Mouse (Mus musculus) kidney, adult 9 months (tissue): ENCODE measurements at regions not wholly inside any gene's neighbourhood (a gene's known extent, or its start where the extent isn't known, plus 50 kb on each side); places are given as distances from the start of the nearest gene placed in this dataset.

ENCODE experiments used
- DNase-seq: peaks from one replicate; pipeline ENCODE4 v3.0.0; 2022

DNA sequence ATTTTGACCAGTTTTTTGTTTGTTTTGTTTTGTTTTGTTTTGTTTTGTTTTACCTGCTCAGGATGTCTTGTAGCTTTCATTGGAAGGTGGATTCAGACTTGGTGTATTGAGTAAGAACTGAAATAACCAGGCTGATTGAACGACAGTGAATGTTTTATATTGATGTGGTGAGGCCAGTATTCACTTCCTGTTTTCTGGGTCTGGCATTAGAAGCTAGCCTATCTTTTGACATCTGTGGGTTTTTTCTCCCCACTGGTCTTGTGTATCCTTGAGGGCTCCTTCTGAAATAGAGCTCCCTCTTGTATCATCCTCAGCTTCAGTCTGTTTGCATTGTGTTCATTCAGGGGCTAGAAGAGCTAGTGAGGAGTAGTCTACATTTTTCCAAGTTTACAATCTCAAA, 175.5 kb downstream of the 1700129C05Rik start:
- DNase-seq, result no peak

DNA sequence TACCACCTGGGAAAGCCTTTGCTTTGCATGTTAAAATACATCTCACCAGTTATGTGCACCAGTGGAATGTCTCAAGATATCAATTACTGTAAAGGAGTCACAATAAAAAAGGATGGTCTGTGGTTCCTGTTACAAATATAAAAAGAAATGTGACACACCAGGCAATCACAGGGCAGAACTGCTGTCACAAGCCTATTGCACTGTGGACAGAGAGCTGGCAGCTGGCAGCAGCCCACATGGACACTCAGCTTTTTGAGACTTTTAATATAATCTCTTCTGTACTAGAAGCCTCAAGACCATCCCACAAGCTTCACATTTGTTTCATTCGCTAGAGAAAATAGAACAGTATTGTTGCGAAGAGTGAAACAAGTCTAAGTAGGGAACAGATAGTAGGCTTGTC, 197.7 kb downstream of the 1700129C05Rik start:
- DNase-seq, result no peak

GRCm38 (mm10) chr14:58943267-58943765, 199.4 kb downstream of the 1700129C05Rik start:
- no peak for DNase-seq

DNA sequence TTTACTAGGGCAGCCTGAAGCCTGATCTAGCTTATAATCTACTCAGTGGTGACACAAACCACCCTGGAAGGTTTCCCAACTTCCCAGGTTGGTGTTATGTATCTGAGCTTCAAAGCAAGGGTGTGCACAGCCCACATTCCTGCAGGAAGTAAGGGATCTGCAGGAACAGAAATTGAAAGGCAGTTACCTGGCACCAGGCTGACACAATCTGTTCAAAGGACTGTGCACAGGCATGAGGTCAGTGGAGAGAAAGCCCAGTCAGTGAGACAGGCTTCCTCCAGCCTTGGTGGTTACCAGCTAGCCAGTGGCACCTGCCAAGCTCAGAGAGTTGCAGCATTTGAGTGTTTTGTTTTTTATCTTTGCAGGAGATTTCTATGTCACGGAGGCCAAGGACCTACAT, 203.6 kb downstream of the 1700129C05Rik start:
- DNase-seq, result no peak

DNA sequence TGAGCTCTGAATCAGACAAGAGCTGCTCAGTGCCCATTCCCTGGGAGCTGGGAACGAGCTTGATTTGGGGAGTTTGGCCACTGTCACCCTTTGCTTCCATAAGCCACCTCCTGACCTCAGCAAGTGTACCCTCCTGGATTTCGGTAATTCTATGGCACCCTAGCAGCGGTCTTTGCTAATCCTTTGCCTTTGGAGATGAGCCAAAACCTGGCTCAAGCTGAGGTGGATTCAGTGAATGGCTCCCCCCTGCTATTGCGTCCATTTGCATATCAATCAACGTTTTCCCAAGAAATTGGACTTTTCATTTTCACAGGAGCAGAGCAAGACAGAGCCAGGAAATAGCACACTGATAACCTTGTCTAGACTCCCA, 204.1 kb downstream of the 1700129C05Rik start:
- no peak for DNase-seq

DNA sequence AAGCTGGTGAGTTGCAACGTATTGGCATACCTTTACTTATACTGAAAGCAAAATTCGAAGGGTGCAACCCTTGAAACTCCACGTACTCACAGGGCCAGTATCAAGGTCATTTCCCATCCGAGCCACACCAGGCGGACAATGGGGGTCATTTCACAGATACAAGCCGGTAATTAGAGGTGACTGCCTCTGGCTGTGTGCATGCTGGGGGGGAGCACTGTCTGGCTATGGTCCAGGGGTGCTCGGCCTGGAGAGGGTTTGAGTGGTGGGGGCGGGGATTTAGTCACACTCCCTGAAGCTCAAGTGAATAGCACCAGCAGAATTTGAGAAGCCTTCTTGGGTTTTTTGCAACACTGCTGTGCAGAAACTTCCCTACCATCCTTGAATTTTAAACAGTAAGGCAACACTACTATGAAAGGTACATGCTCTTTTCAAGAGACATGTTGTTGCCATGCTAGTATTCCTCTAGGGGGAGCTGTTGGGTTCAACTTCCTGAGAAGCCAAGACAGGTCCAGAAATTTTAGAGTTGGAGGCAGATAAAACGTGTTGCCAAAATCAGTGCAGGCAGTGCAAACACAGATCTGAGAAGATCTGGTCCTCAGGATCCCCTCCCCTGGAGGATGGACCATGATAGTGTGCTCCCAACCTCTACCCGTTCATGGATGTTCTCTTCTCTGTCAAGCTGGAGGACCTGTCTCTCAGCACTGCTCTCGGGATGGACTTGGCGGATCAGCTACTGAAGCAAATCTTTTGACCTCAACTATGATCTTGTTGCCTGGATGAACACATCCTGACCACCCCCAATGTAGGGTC, 204.7 kb downstream of the 1700129C05Rik start:
- DNase-seq, result peak; percentile 20

- DNase-seq, result peak; percentile 55
These were observed 205.4 kb downstream of the 1700129C05Rik start for GRCm38 (mm10) chr14:58937331-58937730.

DNA sequence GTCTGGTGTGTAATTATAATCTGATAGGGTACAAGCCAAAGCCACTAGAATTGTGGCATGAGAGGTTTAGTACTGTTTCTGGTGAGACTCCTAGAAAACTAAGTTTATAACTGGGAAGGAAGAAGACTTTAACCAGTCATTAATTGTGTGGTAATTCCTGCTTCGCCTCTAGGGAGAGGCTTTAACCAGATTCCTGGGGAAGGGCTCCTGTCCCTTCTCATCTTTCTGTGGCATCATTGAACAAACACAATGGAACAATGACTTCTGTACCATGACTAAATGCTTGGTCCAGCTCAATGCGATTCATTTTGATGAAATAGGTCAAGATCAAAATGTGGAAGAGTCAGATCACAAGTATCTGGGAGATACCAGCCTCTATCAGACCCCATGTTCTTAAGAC, 206.6 kb downstream of the 1700129C05Rik start:
- DNase-seq, result no peak

- no peak for DNase-seq
These were observed 224.8 kb downstream of the 1700129C05Rik start for GRCm38 (mm10) chr14:58917853-58918252.

DNA sequence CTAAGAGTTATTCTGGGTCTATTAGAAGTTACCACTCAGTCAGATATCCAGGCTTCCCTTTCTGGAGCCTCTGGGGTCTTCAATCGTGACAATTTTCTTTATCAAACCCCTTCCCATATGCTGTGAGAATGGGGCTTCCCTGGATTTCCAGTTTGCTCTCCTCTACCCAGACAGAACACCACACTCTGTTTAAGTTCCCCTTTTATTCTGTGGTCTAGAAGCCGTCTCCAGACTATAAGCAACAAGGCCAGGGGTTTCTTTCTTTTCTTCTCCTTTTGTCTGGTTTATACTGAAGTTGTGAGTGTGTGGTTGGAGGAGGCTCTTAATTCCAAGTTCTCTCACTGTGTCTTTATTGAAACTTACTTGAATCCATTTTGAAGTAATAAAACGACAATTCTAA, 225.5 kb downstream of the 1700129C05Rik start:
- no peak for DNase-seq

DNA sequence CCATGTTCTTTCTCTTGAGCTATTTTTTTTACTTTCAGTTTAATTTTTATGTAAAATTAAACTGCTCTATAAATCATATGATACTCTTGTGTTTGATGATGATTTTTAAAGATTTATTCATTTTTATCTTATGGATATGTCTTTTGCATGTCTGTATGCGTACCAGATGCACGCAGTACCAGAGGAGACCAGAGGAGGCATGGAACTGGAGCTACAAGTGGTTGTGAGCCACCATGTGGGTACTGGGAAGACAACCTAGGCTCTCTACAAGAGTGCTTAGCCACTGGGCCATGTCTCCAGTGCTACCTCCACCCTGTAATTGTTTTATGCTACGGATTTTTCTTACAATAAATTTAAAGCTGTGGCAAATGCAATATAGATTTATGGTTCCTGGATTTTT, 227.8 kb downstream of the 1700129C05Rik start:
- no peak for DNase-seq

DNA sequence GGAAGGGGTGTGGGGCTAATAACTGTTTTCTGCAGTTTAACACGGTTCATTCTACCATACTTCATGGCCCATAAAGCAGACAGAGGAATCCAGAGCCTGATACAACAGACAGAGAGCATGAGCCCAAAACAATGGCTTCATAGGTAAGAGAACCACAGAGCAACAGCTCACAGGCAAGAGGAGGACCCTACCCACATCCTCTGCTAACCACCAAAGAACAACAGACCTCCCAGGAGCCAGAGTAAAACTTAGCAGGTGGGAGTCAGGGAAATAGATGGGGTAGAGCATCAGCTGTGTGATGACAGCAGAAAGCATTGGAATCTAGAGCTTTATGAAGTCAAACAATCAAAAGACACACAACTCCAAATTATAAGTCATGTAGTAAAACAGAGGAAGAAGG, 231.8 kb downstream of the 1700129C05Rik start:
- no peak for DNase-seq

DNA sequence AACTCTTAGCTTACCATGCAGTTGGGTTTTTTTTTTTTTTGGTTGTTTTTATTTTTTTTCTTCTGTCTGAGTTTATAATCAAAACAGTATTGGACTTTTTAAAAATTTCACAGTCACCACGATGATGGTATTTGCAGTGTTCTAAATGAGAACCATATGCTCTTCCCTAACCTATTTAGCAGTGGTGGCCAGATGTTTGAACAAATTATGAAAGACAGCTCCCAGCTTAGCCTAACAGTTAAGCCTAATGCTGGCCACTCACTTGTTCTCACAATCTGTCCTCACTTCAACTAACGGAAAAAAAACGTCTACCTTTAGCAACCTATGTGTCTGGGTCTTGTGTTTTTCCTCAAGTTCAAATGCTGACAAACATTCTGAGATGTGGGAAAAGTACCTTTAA, 234.8 kb downstream of the 1700129C05Rik start:
- DNase-seq, result no peak

GRCm38 (mm10) chr14:58907359-58907758, 235.3 kb downstream of the 1700129C05Rik start:
- DNase-seq, result no peak

- DNase-seq, result no peak
These were observed 236.1 kb downstream of the 1700129C05Rik start for GRCm38 (mm10) chr14:58906631-58907030.

DNA sequence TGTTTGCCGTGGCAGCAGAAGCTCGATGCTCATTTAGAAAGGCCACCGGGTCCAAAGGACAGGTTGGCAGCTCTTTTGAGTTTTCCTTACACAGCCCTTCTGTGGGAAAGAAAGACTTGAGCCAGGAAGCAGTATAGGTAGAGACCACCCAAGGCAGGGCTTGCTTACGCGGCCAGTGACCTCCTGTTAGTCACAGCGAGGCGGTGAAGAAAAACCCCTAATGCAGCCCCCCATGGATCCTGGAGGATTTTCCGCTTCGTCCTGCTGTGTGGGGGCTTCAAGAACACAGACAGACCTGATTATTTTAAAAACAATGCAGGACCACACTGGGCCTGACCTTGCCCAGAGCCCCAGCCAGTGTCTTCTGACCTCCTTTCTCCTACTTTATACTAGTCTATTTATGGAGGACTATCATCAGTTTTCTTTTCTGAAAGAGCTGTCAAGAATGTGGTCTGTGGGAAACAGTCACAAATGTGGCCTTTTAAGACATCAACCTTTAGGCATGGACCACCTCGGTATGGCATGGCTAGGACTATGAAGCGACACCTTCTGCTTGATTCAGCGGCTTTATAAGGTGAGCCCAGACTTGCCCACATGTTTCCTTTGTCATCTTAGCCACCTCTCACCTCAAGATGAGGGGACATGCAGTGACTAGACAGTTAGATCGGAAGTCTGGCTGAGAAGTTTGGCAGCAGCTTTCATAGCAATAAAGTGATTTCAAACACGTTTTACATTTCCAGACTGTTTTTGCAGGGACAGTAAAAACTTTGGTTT, 274.3 kb downstream of the 1700129C05Rik start:
- peak; percentile 20 for DNase-seq

DNA sequence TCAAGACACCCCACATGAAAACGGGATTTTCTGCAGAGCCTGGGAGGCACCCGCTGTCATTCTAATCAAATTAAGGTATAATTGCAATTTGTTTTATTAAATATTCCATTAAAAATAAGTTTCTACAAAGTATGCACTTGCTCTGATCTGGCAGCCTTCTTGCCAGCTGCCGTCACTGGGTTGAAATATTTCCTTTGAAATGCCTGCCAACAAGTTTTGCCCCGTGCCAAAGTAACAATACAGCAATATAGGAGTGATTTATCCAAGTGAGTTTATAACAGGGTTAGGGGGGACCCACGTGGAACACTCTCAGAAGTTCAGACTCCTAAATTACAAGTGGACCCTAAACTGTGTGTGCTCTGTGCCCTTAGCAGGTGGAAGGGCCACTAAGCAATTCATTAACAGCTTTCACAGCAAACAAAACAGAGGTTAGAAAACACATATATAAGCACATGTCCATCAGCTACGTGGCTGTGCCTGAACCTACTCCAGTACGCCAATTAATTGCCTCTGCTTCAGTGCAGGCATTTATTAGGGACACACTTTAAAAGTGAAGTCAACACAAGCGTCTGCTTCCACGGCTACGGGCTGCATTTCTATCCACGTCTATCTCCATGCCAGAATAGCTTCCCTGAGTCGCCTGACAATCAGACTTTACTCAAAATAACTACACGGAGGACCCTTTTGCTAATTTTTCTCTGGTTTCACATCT, 275.1 kb downstream of the 1700129C05Rik start:
- peak; percentile 14 for DNase-seq

GRCm38 (mm10) chr14:58854871-58855270, 287.8 kb downstream of the 1700129C05Rik start:
- DNase-seq, result no peak

GRCm38 (mm10) chr14:58844565-58844964, 298.1 kb downstream of the 1700129C05Rik start:
- DNase-seq, result no peak

DNA sequence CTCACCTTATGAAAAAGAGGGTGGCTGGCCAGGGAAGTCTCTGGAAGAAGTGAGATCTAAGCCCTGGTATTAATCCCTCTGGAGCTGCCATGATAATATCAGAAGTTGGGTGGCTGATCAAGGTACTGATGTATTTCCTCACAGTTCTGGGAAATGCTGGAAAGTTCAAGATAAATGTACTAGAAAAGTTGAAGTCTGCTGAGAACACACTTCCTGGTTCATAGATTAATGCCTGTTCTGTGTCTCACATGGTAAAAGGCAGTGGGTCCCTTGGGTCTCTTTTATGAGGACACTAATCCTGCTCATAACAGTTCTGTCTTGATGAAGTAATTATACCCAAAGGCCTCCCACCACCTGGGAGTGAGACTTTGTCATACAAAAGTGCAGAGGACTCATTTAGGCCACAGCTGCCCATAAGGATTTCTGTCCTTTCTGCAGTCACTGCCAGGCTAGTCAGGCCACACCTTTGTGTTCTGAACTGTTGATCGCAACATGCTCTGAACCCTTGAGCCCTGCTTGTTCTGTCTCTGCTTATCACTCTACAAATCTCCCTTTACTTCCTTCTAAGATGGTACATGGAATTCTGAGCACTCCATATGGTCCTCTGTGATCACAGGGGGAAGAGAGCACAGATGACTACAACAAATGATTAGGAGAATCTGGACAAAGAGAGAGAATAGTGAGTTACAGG, 300.4 kb downstream of the 1700129C05Rik start:
- DNase-seq, result no peak

DNA sequence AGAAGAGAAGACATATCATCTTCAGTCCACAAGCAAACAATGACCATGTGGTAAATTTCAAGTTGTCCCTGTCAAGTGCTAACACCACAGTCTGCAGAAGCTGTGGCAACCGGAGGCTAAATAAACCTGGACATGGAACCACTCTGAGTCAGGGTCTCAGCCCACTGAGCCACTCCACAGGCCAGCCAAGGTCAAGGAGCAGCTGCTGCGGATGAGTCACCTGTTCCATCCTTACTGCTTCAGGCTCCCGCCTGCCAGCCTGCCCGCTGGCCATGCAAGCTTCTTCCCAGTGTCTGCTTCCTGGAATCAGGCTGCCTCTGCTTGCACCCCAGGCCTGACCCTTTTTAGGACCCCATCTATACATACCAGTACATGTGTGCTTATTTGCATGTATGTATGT, 319.8 kb downstream of the 1700129C05Rik start:
- DNase-seq, result no peak

DNA sequence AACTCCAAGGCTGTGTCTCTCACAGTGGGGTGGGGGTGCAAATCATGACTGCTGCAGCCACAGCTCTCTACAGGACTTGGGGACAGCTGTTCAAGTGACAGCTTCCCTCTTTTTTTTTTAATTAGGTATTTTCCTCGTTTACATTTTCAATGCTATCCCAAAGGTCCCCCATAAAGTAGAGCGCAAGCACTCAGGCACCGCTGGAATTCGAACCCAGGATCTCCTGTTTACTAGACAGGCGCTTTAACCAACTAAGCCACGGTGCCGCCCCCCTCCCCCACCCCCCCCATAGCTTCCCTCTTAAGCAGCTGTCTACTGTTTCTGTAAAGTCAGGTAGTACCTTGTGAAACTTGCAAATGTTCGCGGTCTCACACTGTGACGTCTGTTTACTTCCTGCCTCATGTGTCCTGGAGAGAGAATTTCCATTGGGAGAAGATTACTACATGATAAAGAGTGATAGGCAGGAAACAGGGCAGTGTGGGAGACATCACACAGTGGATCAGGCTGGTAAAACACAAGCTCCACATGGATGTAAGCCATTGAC, 324.7 kb downstream of the 1700129C05Rik start:
- peak; percentile 10 for DNase-seq

GRCm38 (mm10) chr14:58816540-58816876, 326.2 kb downstream of the 1700129C05Rik start:
- DNase-seq, result no peak
